Mouse (Mus musculus) lung, postnatal 0 days (tissue): ENCODE data around the gene Bcorl1.
"Not testable (repeated sequence)": the region's sequence is repeated elsewhere in the genome, so short reads cannot be mapped to it uniquely, and the experiment has no call there.

Source experiments
- CTCF ChIP-seq: IDR thresholded peaks from 2 replicates; pipeline ENCODE4 v1.5.1; 2016; ENCODE audit warnings: antibody characterized with exemption, mild to moderate bottlenecking
- EP300 ChIP-seq: IDR thresholded peaks from 2 replicates; pipeline ENCODE4 v1.6.1; 2016; ENCODE audit warnings: antibody characterized with exemption, mild to moderate bottlenecking, control low read depth

DNA sequence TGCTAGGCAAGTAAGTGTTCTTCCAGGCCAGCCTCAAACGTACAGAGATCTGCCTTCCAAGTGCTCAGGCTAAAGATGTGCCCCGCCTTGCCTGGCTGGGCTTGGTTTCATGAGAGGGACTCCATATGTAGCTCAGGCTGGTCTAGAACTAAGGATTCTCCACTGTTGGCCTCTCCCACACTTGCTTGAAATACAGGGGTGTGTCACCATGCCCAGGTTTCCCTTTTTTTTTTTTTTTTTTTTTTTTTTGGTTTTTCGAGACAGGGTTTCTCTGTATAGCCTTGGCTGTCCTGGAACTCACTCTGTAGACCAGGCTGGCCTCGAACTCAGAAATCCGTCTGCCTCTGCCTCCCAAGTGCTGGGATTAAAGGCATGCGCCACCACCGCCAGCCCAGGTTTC, 94.9 kb downstream of the Bcorl1 start:
- not testable (repeated sequence) for TF ChIP-seq CTCF, EP300
